Mouse (Mus musculus) adipose tissue, adult 10 weeks (tissue): ENCODE data around the gene 1700109H08Rik. TPM values are rescaled to one million over a fixed set of nuclear protein-coding genes. Genes with fewer than 3 reads are reported as not detected.

Source experiments
- polyA plus RNA-seq: library from polyadenylated mRNA; stranded (reverse); fragments of 350-450 nt; fragmentation: Illumina TruSeq; extraction: RNeasy Lipid Tissue Mini Kit (QIAGEN cat#74804); gene quantifications from one replicate; pipeline ENCODE4 v1.2.3, GENCODE M21; 2014; ENCODE audit warnings: low read depth, low replicate concordance

Gene 1700109H08Rik
- polyA plus RNA-seq = 6.0 TPM

GRCm38 (mm10) chr5:3571266-3571665 lies at the start of gene 1700109H08Rik:
TSS of gene 1700109H08Rik (plus strand) at chr5:3571566.

GRCm38 (mm10) chr5:3543629-3544479 lies 27.5 kb upstream of the 1700109H08Rik start, which contains the start of gene Fam133b:
TSS of gene Fam133b (plus strand) at chr5:3543833.

GRCm38 (mm10) chr5:3595693-3596398 lies 24.5 kb downstream of the 1700109H08Rik start, which contains the start of gene Pex1:
TSS of gene Pex1 (plus strand) at chr5:3596066.

GRCm38 (mm10) chr5:3596399-3596766 lies 25.0 kb downstream of the 1700109H08Rik start, which contains the start of gene Rbm48:
TSS of gene Rbm48 (minus strand) at chr5:3596585.

Other genes with a start within 250 kb of the 1700109H08Rik start
- 7.0 TPM for gene Cdk6, start 230.1 kb upstream of the 1700109H08Rik start, polyA plus RNA-seq
- 29.0 TPM for gene Fam133b, start 27.7 kb upstream of the 1700109H08Rik start, polyA plus RNA-seq
- 22.2 TPM for gene Pex1, start 24.5 kb downstream of the 1700109H08Rik start, polyA plus RNA-seq
- gene Rbm48, start 25.0 kb downstream of the 1700109H08Rik start, polyA plus RNA-seq = 9.6 TPM
- gene Tmbim7, start 79.6 kb downstream of the 1700109H08Rik start, polyA plus RNA-seq = 5.0 TPM
- gene Gatad1, start 85.6 kb downstream of the 1700109H08Rik start, polyA plus RNA-seq = 80.5 TPM
- gene Ankib1, start 231.4 kb downstream of the 1700109H08Rik start, polyA plus RNA-seq = 13.6 TPM
- 23.5 TPM for gene Krit1, start 231.6 kb downstream of the 1700109H08Rik start, polyA plus RNA-seq